Comparison of ENCODE assay signal across 23 mouse cellular contexts in genomic region chr4:142761577-142761976, GRCm38 (mm10).
"Had no signal": no experiment of that assay in that cellular context is flagged by ENCODE, and none has a peak within 500 bp of the region (broad histone marks: within the 10 kb centered on the region; RNA-seq: fewer than 3 reads in every experiment).

No protein-coding gene starts in this region.

- H3K27me3 ChIP-seq: heart, embryonic 13.5 days; heart, embryonic 15.5 days had no signal

- H3K4me3 ChIP-seq: gastrocnemius, adult 2 months; heart, embryonic 13.5 days; heart, embryonic 15.5 days; hindbrain, embryonic 15.5 days; layer of hippocampus, adult 2 months; left cerebral cortex, adult 2 months; limb, embryonic 10.5 days; limb, embryonic 12.5 days had no signal

- H3K36me3 ChIP-seq: heart, embryonic 13.5 days; heart, embryonic 15.5 days; hindbrain, embryonic 15.5 days; limb, embryonic 10.5 days; limb, embryonic 12.5 days had no signal

- H3K4me1 ChIP-seq: heart, embryonic 13.5 days; heart, embryonic 15.5 days; hindbrain, embryonic 15.5 days had no signal

- ATAC-seq: forebrain, embryonic 16.5 days; hindbrain, postnatal 0 days; intestine, postnatal 0 days had no signal

- DNase-seq: gastrocnemius, adult 2 months; gastrocnemius, postnatal 10 days; gastrocnemius, postnatal 25 days; heart, adult 18-20 months; heart, postnatal 14 days; heart, postnatal 36 days; kidney, adult 18-20 months; kidney, adult 8-10 months; kidney, postnatal 10 days; kidney, postnatal 25 days; kidney, postnatal 4 days; liver had no signal

- H3K4me2 ChIP-seq: heart, embryonic 11.5 days; heart, embryonic 13.5 days; heart, embryonic 15.5 days; hindbrain, embryonic 15.5 days; limb, embryonic 12.5 days had no signal

- H3K27ac ChIP-seq: gastrocnemius, adult 2 months; heart, embryonic 13.5 days; heart, embryonic 15.5 days; hindbrain, embryonic 15.5 days; hindbrain, postnatal 0 days; layer of hippocampus, adult 2 months; left cerebral cortex, adult 2 months; limb, embryonic 10.5 days; limb, embryonic 12.5 days had no signal

- H3K9me3 ChIP-seq: heart, embryonic 13.5 days; heart, embryonic 15.5 days; hindbrain, embryonic 15.5 days; limb, embryonic 10.5 days had no signal

- H3K9ac ChIP-seq: heart, embryonic 13.5 days; heart, embryonic 15.5 days; hindbrain, embryonic 15.5 days; limb, embryonic 12.5 days had no signal
